Mouse (Mus musculus): ENCODE measurements around the gene Rwdd1.
"Not testable (repeated sequence)": the region's sequence is repeated elsewhere in the genome, so short reads cannot be mapped to it uniquely, and the experiment has no call there.

The Rwdd1 gene

GRCm38 (mm10) chr10:34019302-34020075 lies at the start of gene Rwdd1:
Gene Rwdd1 (minus strand): TSS chr10:34019624.
- peak; percentile 98 for DNase-seq (ENCODE audit: low spot score)

DNA sequence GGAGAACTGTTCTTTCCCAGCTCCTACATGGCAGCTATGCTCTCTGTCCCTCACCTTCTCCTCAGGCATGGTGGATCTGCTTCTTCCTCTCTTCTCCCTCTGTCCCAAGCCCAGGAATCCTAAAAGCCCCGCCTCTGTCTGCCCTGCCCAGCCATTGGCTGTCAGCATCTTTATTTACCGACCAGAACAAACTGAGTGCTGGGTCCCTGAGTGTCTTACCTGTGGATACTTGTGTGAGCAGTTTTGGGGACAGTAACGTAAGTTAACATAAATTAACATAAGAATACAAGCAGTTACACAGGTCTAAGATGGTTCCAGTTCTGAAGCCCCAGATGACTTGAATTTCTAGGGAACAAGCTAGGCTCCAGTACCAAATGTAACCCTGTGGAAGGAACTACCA lies 47.2 kb upstream of the Rwdd1 start:
- DNase-seq (ENCODE audit: low spot score): no peak

DNA sequence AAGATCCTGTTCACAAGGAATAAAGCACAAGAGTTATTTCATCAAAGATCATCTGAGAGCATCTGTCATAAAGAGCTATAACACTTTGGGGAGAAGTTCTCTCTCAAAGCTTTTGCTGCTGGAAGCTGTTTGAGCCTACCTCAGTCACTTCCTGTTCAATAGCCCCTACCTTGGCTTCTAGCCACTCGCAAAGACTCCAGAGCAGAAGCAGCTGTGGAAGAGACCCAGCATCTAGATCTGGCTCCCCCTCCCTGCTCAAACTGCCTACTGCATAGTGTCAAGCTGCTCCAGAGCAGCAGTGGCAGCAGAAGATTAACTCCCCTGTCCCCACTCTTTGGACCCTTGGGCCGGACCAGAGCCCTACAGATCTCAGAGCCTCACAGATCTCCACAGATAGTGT lies 34.6 kb upstream of the Rwdd1 start:
- DNase-seq (ENCODE audit: low spot score): no peak

- no peak for DNase-seq (ENCODE audit: low spot score)
These were observed 24.8 kb upstream of the Rwdd1 start, which contains the start of gene Calhm4 for GRCm38 (mm10) chr10:34044210-34044609. Gene Calhm4 (minus strand): TSS chr10:34044310.

DNA sequence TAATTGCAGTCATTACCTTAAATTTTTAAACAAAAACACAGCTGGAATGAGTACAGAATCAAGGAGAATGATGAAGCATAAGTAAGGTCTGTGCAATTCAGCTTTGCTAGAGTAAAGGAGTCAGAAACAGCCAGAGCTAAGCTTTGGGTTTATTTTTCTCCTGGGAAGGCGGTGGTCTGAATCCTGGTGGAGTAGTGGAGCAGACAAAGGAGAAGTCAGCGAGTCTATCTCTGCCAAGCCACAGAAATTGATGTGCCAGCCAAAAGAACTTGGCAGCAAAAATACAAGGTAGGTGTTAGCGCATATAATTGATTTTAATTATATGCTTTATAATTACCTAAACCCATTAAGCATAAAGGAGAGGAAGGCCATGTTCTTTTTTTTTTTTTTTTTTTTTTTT lies 18.0 kb upstream of the Rwdd1 start, which contains the start of gene Trappc3l:
Trappc3l (plus strand) TSS at position 197 of the 400 bp plus-strand sequence.
- no peak for DNase-seq (ENCODE audit: low spot score)

DNA sequence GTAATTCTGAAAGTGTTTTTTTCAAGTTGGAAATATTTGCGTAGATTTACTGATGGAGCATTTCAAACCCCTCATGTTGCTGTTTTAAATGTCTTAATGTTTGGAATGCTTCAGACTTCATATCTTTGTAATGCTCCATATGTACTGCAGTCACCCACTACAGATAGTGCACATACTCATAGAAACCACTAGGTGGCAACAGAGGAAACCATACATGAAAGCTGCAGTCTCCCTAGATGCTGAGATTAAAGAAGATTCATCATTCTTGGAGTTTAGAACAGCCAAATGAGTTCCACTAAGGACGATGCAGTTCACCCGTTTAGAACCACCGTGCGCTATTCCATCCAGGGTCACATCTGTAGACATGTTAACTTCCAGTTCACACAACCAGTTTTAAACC lies 17.2 kb upstream of the Rwdd1 start:
- peak; percentile 23 for DNase-seq (ENCODE audit: low spot score)

- DNase-seq (ENCODE audit: low spot score): peak; percentile 61
These were observed 14.3 kb upstream of the Rwdd1 start for GRCm38 (mm10) chr10:34033630-34034305.

- DNase-seq (ENCODE audit: low spot score): peak; percentile 5
These were observed 10.9 kb upstream of the Rwdd1 start for GRCm38 (mm10) chr10:34030322-34030721.

DNA sequence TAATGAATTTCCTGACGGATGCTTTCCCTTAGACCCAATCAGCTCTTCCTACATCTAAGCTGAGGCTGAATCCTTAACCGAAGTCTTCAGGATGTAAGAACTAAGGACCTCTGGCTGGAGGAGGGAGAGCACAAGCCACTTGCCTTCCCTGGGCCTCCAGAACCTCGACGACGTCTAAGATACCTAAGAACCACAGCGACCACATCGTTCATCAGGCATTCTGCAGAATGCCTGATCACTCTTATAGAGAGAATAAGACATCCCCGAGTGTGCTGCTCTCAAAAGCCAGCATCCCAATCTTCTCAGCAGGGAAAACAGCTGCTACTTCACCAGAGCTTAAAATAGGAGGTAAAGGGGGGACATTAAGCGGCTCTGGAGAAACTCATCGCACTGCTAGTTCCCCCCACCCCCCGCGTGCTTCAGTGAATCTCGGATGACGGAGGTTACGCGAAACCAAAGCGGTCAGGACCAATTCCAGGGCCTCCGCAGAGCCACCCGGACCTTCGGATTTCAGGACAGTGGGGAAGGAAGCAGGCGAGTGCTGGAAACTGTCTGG lies 600 bp downstream of the Rwdd1 start:
- peak; percentile 2 for DNase-seq (ENCODE audit: low spot score)

GRCm38 (mm10) chr10:34013241-34013640 lies 6.2 kb downstream of the Rwdd1 start:
- DNase-seq (ENCODE audit: low spot score): no peak

GRCm38 (mm10) chr10:34012581-34012980 lies 6.8 kb downstream of the Rwdd1 start:
- no peak for DNase-seq (ENCODE audit: low spot score)

- DNase-seq (ENCODE audit: low spot score): no peak
These were observed 21.0 kb downstream of the Rwdd1 start for GRCm38 (mm10) chr10:33998397-33998796.

DNA sequence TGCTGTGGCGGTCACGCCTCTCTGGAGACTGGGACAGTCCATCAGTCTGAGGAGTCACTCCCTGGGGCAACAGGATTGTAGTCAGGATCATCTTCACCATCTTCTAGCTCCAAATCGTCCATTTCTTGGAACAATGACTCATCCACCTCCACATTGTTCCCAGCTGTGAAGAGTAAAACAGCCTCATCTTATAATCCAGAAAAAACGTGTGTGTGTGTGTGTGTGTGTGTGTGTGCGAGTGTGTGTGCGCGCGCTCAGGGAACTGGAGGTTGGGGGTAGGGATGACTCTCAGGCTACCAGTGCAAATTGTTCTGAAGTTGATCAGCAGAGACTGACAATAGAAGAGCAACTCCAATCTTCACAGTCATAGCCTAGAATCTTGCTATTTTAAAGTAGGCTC lies 22.7 kb downstream of the Rwdd1 start:
- DNase-seq (ENCODE audit: low spot score): not testable (repeated sequence)

DNA sequence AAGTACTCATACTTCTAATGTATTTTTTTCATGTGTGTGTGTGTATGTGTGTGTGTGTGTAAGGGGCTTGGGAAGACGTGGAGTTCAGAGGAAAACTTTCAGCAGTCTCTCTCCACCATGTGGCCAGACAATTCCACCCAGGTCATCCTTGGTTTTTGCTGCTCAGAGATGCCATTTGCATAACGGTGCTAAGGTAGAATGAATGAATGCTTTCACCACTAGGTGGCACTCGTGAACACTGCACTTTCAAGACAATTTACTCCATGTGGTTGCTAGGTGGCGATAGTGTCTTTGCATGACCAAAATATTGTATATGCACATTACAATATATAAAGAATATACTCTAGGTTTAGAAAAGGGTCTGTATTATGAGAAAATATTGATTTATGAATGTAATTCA lies 32.7 kb downstream of the Rwdd1 start:
- peak; percentile 59 for DNase-seq (ENCODE audit: low spot score)

DNA sequence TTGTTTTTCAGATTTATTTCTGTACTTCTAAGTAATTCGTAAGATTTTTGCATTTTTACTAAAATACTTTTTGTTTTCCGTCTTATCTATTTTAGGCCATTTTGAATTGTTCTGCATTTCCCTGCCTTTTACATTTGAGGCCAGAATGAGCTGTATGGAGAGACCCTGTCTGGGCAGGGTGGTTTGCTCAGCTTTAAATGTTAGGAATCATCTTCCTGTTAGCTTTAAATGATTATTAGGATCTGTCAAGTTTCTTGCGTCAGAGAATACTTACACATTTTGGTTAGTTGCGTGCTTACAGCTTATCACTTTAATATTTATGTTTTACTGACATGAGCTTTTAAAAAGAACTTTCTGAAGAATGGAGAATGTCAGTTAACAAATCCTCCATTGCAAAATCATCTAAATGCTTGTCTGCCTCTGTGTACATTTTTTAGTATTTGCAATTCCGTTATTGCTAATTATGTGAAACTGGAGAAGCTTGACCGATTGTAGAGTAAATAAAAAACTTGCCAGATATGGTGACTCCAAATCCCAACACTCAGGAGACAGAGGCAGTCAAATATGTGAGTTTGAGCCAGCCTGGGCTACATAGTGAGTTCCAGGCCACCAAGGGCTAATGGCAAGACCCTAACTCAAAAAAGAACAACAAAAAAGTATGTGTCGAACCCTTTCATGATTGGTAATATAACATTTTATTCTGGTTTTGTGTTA lies 44.5 kb downstream of the Rwdd1 start:
- DNase-seq (ENCODE audit: low spot score): no peak

GRCm38 (mm10) chr10:33952509-33952908 lies 66.9 kb downstream of the Rwdd1 start:
- DNase-seq (ENCODE audit: low spot score): no peak

GRCm38 (mm10) chr10:33950803-33951583 lies 68.4 kb downstream of the Rwdd1 start, which contains the start of gene Zup1:
Gene Zup1 (minus strand): TSS chr10:33951269.
- DNase-seq (ENCODE audit: low spot score): peak; percentile 90

All from T-cell, adult 2 months (primary cell).